Mouse (Mus musculus) lung, postnatal 0 days (tissue): ENCODE data around the gene Ppp4r3b.

Experiments used
- CTCF ChIP-seq: IDR thresholded peaks from 2 replicates; pipeline ENCODE4 v1.5.1; 2016; ENCODE audit warnings: antibody characterized with exemption, mild to moderate bottlenecking
- EP300 ChIP-seq: IDR thresholded peaks from 2 replicates; pipeline ENCODE4 v1.6.1; 2016; ENCODE audit warnings: antibody characterized with exemption, mild to moderate bottlenecking, control low read depth

DNA sequence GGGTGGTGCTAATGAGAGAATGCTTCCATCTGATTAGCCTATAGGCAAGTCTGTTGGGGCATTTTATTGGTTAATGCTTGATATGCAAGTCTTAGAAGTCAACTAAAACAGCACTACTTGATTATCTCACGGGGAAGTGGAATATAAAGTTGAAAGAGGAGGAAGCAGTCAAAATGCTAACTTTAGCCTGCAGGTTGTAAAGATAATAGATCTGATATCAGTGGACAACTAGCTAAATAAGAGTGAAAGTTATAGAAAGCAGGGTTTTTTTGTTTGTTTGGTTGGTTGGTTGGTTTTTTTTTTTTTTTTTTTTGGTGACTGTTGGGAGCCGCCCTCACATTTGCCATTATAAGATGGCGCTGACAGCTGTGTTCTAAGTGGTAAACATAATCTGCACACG is 9.1 kb upstream of the Ppp4r3b start:
- TF ChIP-seq CTCF (no peak), EP300 (no peak)
